Mouse (Mus musculus) small intestine, adult 2 months (tissue): ENCODE measurements around the gene Sox15. TPM values are rescaled to one million over a fixed set of nuclear protein-coding genes. Genes with fewer than 3 reads are reported as not detected.
A peak's percentile ranks its signal among the peaks of the same experiment; 100 is the strongest.
"Not testable (repeated sequence)": the region's sequence is repeated elsewhere in the genome, so short reads cannot be mapped to it uniquely, and the experiment has no call there.

Experiments used
- H3K27ac ChIP-seq: fragments of 200-500 bp; 2 replicates; pipeline ENCODE4 v1.5.1; 2012; ENCODE audit warnings: low read depth, low read length, control low read depth, inconsistent platforms; ENCODE audit not compliant: insufficient read depth
- H3K27me3 ChIP-seq: fragments of 200-500 bp; 2 replicates; pipeline ENCODE4 v1.6.1; 2012; ENCODE audit warnings: mild to moderate bottlenecking, moderate library complexity, low read length, inconsistent platforms; ENCODE audit not compliant: control insufficient read depth, insufficient read depth
- H3K36me3 ChIP-seq: fragments of 200-500 bp; 2 replicates; pipeline ENCODE4 v1.6.1; 2012; ENCODE audit warnings: mild to moderate bottlenecking, low read length, control low read depth, inconsistent platforms; ENCODE audit not compliant: control insufficient read depth, insufficient read depth
- H3K4me1 ChIP-seq: fragments of 200-500 bp; 2 replicates; pipeline ENCODE4 v1.6.1; 2012; ENCODE audit warnings: low read length, inconsistent platforms, mixed read lengths; ENCODE audit not compliant: control insufficient read depth, insufficient read depth, insufficient read length
- H3K4me3 ChIP-seq: fragments of 200-500 bp; 2 replicates; pipeline ENCODE4 v1.5.1; 2012; ENCODE audit warnings: low read depth, mild to moderate bottlenecking, control low read depth, inconsistent platforms, low read length, moderate library complexity
- CTCF ChIP-seq: fragments of 200-500 bp; IDR thresholded peaks from 2 replicates; pipeline ENCODE4 v1.5.1; 2012; ENCODE audit warnings: low read depth, mild to moderate bottlenecking, control low read depth, inconsistent platforms, low read length, moderate library complexity, mixed read lengths; ENCODE audit not compliant: insufficient replicate concordance, insufficient read length; ENCODE audit errors: extremely low read depth
- POLR2A ChIP-seq: fragments of 200-500 bp; IDR thresholded peaks from 2 replicates; pipeline ENCODE4 v1.6.1; 2012; ENCODE audit warnings: low read depth, mild to moderate bottlenecking, control low read depth, inconsistent platforms, low read length, moderate library complexity
- WGBS: fragments of 180-500 bp; shearing (Covaris S2); methylation state at CpG from one replicate; pipeline ENCODE4 v1.1.7; 2018; 5-methylcytosine and 5-hydroxymethylcytosine counted together
- polyA plus RNA-seq: library from polyadenylated mRNA; depleted of rRNA; stranded (reverse); fragments of >200 nt; gene quantifications from 2 replicates; pipeline ENCODE4 v1.2.3, GENCODE M21; 2012

Sox15 gene
- polyA plus RNA-seq, 1 experiment, result not detected

DNA sequence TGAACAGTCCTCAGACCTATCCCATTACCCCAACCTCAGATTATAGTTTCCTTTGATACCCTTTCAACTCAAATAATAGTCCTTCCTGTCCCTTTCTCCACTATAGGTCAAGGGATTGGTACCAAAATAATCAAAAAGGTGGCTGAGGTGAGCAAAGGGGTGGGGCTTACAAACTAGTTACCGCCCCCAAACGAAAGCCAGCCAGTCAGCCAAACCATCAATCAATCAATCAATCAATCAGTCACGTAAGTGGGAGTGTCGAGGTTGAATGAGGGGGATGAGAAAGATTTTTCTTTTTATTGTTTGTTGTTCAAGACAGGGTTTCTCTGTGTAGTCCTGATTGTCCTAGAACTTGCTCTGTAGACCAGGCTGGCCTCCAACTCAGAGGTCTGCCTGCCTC, 32.1 kb upstream of the Sox15 start:
- TF ChIP-seq CTCF, result no peak
- no peak for TF ChIP-seq POLR2A
- H3K4me1 ChIP-seq, result peaks cover 12% of the 10 kb centered on the region
- H3K27me3 ChIP-seq, result no peaks in the 10 kb centered on the region
- no peak overlapping the region for H3K4me3 ChIP-seq
- WGBS, result 64% methylated on average over 4 of the region's 4 CpGs
- H3K36me3 ChIP-seq, result no peaks in the 10 kb centered on the region
- H3K27ac ChIP-seq, result no peak overlapping the region

DNA sequence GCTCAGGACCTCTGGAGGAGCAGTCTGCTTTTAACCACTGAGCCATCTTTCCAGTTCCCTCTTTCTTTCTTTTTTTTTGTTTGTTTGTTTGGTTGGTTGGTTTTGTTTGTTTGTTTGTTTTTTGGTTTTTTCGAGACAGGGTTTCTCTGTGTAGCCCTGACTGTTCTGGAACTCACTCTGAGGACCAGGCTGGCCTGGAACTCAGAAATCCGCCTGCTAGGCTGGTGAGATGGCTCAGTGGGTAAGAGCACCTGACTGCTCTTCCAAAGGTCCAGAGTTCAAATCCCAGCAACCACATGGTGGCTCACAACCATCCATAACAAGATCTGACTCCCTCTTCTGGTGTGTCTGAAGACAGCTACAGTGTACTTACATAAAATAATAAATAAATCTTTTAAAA, 30.8 kb upstream of the Sox15 start:
- H3K27ac ChIP-seq, H3K4me3 ChIP-seq, H3K27me3 ChIP-seq, H3K36me3 ChIP-seq: not testable (repeated sequence)
- 82% methylated on average over 2 of the region's 2 CpGs for WGBS
- H3K4me1 ChIP-seq, result peaks cover 12% of the 10 kb centered on the region

DNA sequence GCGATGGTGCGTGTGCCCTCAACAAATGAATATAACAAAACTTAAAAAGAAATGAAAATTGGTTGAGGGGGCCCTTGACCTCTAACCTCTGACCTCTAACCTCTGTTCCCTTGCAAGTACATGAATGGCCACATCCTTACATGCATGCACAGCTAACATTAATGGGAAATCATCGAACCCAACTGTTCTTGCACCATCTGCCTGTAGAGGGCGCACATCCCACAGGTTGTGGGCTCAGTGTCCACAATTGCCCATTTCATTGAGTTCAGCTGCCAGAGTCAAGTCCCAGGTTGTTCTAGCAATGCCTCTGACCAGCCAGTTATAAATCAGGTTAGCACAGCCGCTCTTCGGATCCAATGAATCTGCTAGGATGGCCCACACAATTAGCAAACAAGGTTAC, 26.8 kb upstream of the Sox15 start:
- 37% methylated on average over 6 of the region's 6 CpGs for WGBS
- no peaks in the 10 kb centered on the region for H3K27me3 ChIP-seq
- H3K4me1 ChIP-seq, result no peaks in the 10 kb centered on the region
- TF ChIP-seq CTCF, result peak; percentile 95; the same call in 1 of the 2 replicates
- no peak for TF ChIP-seq POLR2A
- no peak overlapping the region for H3K27ac ChIP-seq
- H3K36me3 ChIP-seq, result no peaks in the 10 kb centered on the region
- no peak overlapping the region for H3K4me3 ChIP-seq

DNA sequence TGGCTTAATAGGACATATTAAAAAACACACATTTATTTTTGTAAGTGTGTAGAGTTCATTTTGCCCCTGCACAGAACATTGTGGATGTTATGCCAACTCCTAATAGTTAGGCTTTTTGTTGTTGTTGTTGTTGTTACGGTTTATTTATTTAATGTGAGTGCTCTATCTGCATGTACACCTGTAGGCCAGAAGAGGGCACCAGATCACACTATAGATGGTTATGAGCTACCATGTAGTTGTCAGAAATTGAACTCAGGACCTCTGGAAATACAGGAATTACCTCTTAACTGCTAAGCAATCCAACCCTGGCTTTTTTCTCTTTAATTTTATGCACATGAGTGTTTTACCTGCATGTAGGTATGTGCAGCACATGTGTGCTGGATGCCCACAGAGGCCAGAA, 25.3 kb upstream of the Sox15 start:
- H3K4me3 ChIP-seq, result no peak overlapping the region
- no peaks in the 10 kb centered on the region for H3K4me1 ChIP-seq
- no peak overlapping the region for H3K27ac ChIP-seq
- 57% methylated on average over 1 of the region's 1 CpGs for WGBS
- H3K36me3 ChIP-seq, result no peaks in the 10 kb centered on the region
- TF ChIP-seq CTCF (no peak), POLR2A (no peak)
- no peaks in the 10 kb centered on the region for H3K27me3 ChIP-seq

DNA sequence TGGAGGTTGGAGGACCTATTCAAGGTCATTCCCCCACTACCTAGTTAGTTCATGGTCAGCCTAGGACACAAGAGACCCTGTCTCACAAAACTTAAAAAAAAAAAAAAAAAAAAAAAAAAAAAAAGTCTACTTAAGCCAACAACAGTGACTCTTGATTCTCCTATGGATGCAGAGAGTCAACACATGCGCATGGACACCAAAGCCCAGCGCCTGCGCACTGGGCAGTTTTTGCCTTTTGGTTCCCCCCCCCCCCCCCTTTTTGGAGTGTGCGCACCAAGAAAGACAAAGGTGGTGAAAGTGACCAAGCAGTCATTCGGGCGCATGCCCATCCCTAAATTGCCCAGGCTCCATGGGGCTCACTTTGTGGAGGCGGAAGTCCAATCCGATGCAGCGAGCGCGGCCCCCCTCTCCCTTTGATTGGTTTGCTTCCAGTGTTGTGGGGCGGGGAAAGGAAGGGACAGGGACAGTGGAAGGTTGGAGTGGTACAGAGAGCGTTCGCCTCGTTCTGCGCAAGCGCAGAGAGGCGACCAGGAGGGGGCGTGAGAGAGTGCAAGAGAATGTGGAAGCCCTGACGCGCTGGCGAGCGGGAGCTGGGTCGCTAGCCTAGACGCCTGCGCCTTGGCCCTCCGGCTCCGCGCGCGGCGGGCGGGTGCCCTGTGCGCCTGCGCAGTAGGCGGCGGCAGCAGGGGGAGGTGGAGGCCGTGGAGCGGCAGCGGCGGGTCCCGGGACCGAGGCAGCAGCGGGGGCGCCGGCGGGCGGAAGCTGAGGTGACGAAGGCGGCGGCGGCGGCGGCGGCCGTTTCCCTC, 22.6 kb upstream of the Sox15 start, which contains the start of gene Fxr2:
Gene Fxr2 (plus strand): TSS at position 707 of the 806 bp plus-strand sequence.
- Histone ChIP-seq H3K27ac (peak within 1 kb of the TSS; percentile 41), H3K4me1 (no peaks in the 10 kb centered on the region), H3K36me3 (no peaks in the 10 kb centered on the region; the same call in 1 of the 2 replicates), H3K27me3 (no peaks in the 10 kb centered on the region), H3K4me3 (peak within 1 kb of the TSS; percentile 86)
- WGBS, result 0% methylated on average over 35 of the region's 56 CpGs
- TF ChIP-seq CTCF (peak; percentile 84), POLR2A (peak; percentile 55)

DNA sequence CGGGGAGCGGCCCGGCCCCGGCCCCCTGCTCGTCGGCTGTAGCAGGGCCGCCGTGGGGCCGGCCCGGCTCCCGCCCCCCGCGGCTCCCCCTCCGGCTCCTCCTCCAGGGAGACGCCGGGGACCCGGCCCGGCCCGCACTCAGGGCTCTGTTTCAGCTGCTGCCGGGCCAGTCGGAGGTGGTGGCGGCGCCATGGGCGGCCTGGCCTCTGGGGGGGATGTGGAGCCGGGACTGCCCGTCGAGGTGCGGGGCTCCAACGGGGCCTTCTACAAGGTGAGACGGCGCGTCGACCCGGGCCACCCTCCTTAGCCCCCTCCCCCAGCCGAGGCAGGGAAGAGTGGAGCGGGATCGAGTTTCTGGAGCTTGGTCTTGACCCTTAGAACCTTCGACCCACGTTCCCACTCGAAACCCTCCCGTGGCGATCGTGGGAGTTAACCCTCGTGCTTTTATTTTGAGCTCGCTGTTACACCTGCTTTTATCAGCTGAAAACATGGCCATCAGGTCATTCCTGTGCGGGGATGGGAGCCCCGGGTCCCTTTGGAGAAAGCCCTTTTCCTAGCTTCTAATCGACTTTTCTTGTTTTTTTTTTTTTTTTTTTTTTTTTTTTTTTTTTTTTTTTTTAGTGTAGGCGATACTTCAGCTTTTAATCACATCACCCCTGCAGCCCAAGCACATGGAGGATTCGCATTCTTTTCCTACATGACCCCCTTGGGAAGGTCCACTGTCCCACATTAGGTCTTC, 21.8 kb upstream of the Sox15 start:
- TF ChIP-seq POLR2A (no peak), CTCF (no peak)
- no peaks in the 10 kb centered on the region for H3K27me3 ChIP-seq
- H3K27ac ChIP-seq, result peak overlapping the region; percentile 26; the same call in 1 of the 2 replicates
- no peaks in the 10 kb centered on the region for H3K4me1 ChIP-seq
- peaks cover 2% of the 10 kb centered on the region for H3K36me3 ChIP-seq
- peak overlapping the region; percentile 86 for H3K4me3 ChIP-seq
- under 1% methylated on average over 50 of the region's 50 CpGs for WGBS

DNA sequence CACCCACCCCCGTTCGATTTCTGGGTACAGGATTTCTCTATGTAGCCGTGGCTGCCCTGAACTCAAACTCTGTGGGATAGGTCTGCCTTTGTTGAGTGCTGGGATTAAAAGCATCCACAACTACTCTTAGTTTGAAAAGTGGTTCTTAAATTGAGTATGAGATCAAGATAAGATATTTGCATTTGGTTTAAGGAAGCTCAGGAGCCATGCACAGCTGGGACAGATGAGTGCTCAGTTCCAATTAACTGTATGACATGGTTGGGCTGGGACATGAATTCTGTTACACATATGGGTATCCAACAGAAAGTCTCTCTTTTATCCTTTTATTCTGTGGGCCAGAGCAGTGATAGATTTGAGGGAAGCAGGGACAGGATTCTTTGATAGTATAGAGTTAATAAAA, 19.6 kb upstream of the Sox15 start:
- Histone ChIP-seq H3K4me3 (no peak overlapping the region), H3K36me3 (peaks cover 16% of the 10 kb centered on the region), H3K27me3 (no peaks in the 10 kb centered on the region), H3K27ac (no peak overlapping the region), H3K4me1 (no peaks in the 10 kb centered on the region)
- WGBS, result 39% methylated on average over 3 of the region's 3 CpGs
- TF ChIP-seq POLR2A, result no peak
- no peak for TF ChIP-seq CTCF
